Mouse (Mus musculus) liver, embryonic 11.5 days (tissue): ENCODE results near the gene Ppp2r5d. TPM values are rescaled to one million over a fixed set of nuclear protein-coding genes. Genes with fewer than 3 reads are reported as not detected.

ENCODE experiments used
- ATAC-seq: fragments of 200-750 bp; cut with Nextera tagmentation; replicated peaks from 2 replicates; pipeline ENCODE4 v1.8.0; 2017; ENCODE audit warnings: moderate number of reproducible peaks, mild to moderate bottlenecking, moderate TSS enrichment, moderate library complexity; ENCODE audit not compliant: low FRiP score
- DNase-seq: peaks from one replicate; pipeline ENCODE4 v3.0.0-alpha.2; 2017; ENCODE audit warnings: low spot score
- H3K27ac ChIP-seq: fragments of 300-500 bp; sonication (generic); 2 replicates; pipeline ENCODE4 v1.5.1; 2014; ENCODE audit warnings: mild to moderate bottlenecking, low read depth, low read length, control low read depth
- H3K27me3 ChIP-seq: fragments of 300-500 bp; sonication (generic); replicated peaks from 2 replicates; pipeline ENCODE4 v1.6.1; 2014; ENCODE audit warnings: low read length, mixed read lengths; ENCODE audit not compliant: control insufficient read depth, insufficient read depth
- H3K36me3 ChIP-seq: fragments of 300-500 bp; sonication (generic); 2 replicates; pipeline ENCODE4 v1.6.1; 2014; ENCODE audit warnings: mild to moderate bottlenecking, low read length, moderate library complexity, mixed read lengths; ENCODE audit not compliant: control insufficient read depth, insufficient read depth
- H3K4me1 ChIP-seq: fragments of 300-500 bp; sonication (generic); replicated peaks from 2 replicates; pipeline ENCODE4 v1.6.1; 2014; ENCODE audit warnings: low read length, mixed read lengths; ENCODE audit not compliant: control insufficient read depth, insufficient read depth
- H3K4me2 ChIP-seq: fragments of 300-500 bp; sonication (generic); 2 replicates; pipeline ENCODE4 v1.6.1; 2014; ENCODE audit warnings: mild to moderate bottlenecking, control low read depth, moderate library complexity
- H3K4me3 ChIP-seq: fragments of 300-500 bp; sonication (generic); 2 replicates; pipeline ENCODE4 v1.5.1; 2014; ENCODE audit warnings: low read depth, low read length, control low read depth
- H3K9ac ChIP-seq: fragments of 300-500 bp; sonication (generic); 2 replicates; pipeline ENCODE4 v1.6.1; 2014; ENCODE audit warnings: low read depth, low read length, control low read depth
- H3K9me3 ChIP-seq: fragments of 300-500 bp; sonication (generic); 2 replicates; pipeline ENCODE4 v1.6.1; 2016; ENCODE audit warnings: low read length, inconsistent platforms, mixed read lengths; ENCODE audit not compliant: control insufficient read depth
- WGBS: fragments of 180-500 bp; shearing (Covaris S2); extraction: QIAGEN DNeasy Blood & Tissue Kit; methylation state at CpG from one replicate; pipeline ENCODE4 v1.1.7; 2014; 5-methylcytosine and 5-hydroxymethylcytosine counted together
- polyA plus RNA-seq: library from polyadenylated mRNA; unstranded; fragments of >200 nt; fragmentation: Nextera tagmentation; extraction: Ambion mirVana; gene quantifications from 2 replicates; pipeline ENCODE4 v1.2.1, GENCODE M21; 2014

Ppp2r5d gene
- polyA plus RNA-seq, 1 experiment from 2014 or later: 73.9 TPM

DNA sequence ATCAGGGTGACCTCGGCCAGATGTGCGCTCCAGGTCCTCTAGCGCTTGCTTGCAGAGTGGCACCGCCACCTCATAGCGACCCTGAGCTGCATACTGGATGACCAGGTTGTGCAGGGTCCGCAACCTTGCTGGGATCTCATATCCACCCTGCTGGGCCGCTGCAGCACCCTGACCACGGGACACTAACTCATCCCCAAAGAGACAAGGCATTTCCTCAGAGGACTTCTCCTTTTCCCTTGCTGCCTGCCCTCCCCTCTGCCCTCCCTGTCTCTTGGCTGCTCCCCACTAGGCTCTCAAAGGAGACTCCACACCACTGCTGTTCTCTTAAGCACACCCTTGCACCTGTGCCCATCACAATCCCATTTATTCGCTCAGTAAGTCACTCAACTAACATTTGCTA lies 65.0 kb downstream of the Ppp2r5d start:
- no peak for DNase-seq
- H3K27ac ChIP-seq: no peak overlapping the region
- H3K36me3 ChIP-seq: no peaks in the 10 kb centered on the region; the same call in 1 of the 2 replicates
- WGBS: 59% methylated on average over 9 of the region's 9 CpGs
- H3K27me3 ChIP-seq: no peaks in the 10 kb centered on the region
- H3K4me2 ChIP-seq: no peak overlapping the region
- no peak overlapping the region for H3K9ac ChIP-seq
- no peaks in the 10 kb centered on the region for H3K9me3 ChIP-seq
- ATAC-seq: no peak
- H3K4me1 ChIP-seq: peaks cover 1% of the 10 kb centered on the region
- no peak overlapping the region for H3K4me3 ChIP-seq

- ATAC-seq: no peak
- H3K9me3 ChIP-seq: no peaks in the 10 kb centered on the region
Observed at GRCm38 (mm10) chr17:46636831-46637523, 67.9 kb downstream of the Ppp2r5d start.

More at GRCm38 (mm10) chr17:46636831-46637523, 67.9 kb downstream of the Ppp2r5d start:
- peak overlapping the region; percentile 35 for H3K4me2 ChIP-seq
- no peak overlapping the region for H3K4me3 ChIP-seq
- H3K4me1 ChIP-seq: no peaks in the 10 kb centered on the region
- no peaks in the 10 kb centered on the region for H3K27me3 ChIP-seq
- no peaks in the 10 kb centered on the region; the same call in 1 of the 2 replicates for H3K36me3 ChIP-seq
- WGBS: 29% methylated on average over 15 of the region's 15 CpGs
- H3K9ac ChIP-seq: no peak overlapping the region
- no peak for DNase-seq
- no peak overlapping the region for H3K27ac ChIP-seq

Other genes starting within 250 kb of the Ppp2r5d start
- 0.03 and 0.07 TPM in 2 replicates for gene Ttbk1, start 217.4 kb downstream of the Ppp2r5d start, polyA plus RNA-seq
- gene Dnph1, start 208.4 kb downstream of the Ppp2r5d start, polyA plus RNA-seq: 63.6 and 65.0 TPM in 2 replicates
- 1.1 and 1.2 TPM in 2 replicates for gene Cul9, start 158.7 kb downstream of the Ppp2r5d start, polyA plus RNA-seq
- gene Srf, start 148.9 kb downstream of the Ppp2r5d start, polyA plus RNA-seq: 5.6 and 9.2 TPM in 2 replicates
- gene Ptk7, start 75.6 kb downstream of the Ppp2r5d start, polyA plus RNA-seq: 24.5 and 24.7 TPM in 2 replicates
- 10.8 and 12.3 TPM in 2 replicates for gene Klc4, start 59.1 kb downstream of the Ppp2r5d start, polyA plus RNA-seq
- gene Mrpl2, start 58.9 kb downstream of the Ppp2r5d start, polyA plus RNA-seq: 151 and 165 TPM in 2 replicates
- gene Cul7, start 54.8 kb downstream of the Ppp2r5d start, polyA plus RNA-seq: 24.1 and 28.2 TPM in 2 replicates
- gene Rrp36, start 30.8 kb downstream of the Ppp2r5d start, polyA plus RNA-seq: 52.0 and 56.5 TPM in 2 replicates
- 119 and 121 TPM in 2 replicates for gene Mea1, start 26.3 kb downstream of the Ppp2r5d start, polyA plus RNA-seq
- 121 and 128 TPM in 2 replicates for gene Klhdc3, start 24.2 kb downstream of the Ppp2r5d start, polyA plus RNA-seq
- gene Pex6, start 6.4 kb upstream of the Ppp2r5d start, polyA plus RNA-seq: 19.9 and 20.5 TPM in 2 replicates
- 6.2 and 6.7 TPM in 2 replicates for gene Gnmt, start 24.1 kb upstream of the Ppp2r5d start, polyA plus RNA-seq
- gene Cnpy3, start 47.1 kb upstream of the Ppp2r5d start, polyA plus RNA-seq: 55.8 and 60.8 TPM in 2 replicates
- 0.94 and 1.0 TPM in 2 replicates for gene Ptcra, start 58.6 kb upstream of the Ppp2r5d start, polyA plus RNA-seq
- gene 2310039H08Rik, start 67.5 kb upstream of the Ppp2r5d start, polyA plus RNA-seq: 76.6 and 82.5 TPM in 2 replicates
- gene Rpl7l1, start 77.6 kb upstream of the Ppp2r5d start, polyA plus RNA-seq: 195 and 201 TPM in 2 replicates
- 6.3 and 7.4 TPM in 2 replicates for gene Bicral, start 153.4 kb upstream of the Ppp2r5d start, polyA plus RNA-seq
- 43.5 and 43.7 TPM in 2 replicates for gene Tbcc, start 185.6 kb upstream of the Ppp2r5d start, polyA plus RNA-seq
- not detected in 2 replicates for gene Prph2, start 205.3 kb upstream of the Ppp2r5d start, polyA plus RNA-seq